Mouse (Mus musculus) right cerebral cortex, adult 2 months (tissue): ENCODE data around the gene Plpp7.

ENCODE experiments used
- DNase-seq, 2 experiments: peaks; one replicate each; pipeline ENCODE4 v3.0.0; 2021 to 2022; ENCODE audit warnings: low spot score in 2 of 2

The Plpp7 gene

GRCm38 (mm10) chr2:32102944-32103343 is 7.6 kb downstream of the Plpp7 start:
- no peak for DNase-seq

GRCm38 (mm10) chr2:32103557-32103956 is 8.2 kb downstream of the Plpp7 start:
- DNase-seq = no peak

DNA sequence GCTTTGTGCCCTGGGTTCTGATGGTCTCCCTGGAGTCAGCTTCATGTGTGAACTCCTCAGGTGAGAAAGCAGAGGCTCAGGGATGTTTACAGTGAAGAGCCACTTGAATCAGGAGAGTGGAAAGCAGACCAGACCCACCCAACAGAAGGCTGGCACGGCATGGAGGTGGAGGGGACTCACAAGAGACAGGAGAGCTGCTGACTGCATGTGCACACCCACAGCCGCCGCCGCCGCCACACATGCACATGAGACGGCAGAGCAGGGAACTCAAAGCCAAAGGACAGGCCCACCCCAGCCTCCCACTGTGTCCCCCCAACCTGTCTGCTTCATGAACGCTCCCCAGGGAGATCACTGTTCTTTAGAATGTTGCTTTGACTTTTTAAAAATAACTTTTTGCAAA is 8.8 kb downstream of the Plpp7 start:
- DNase-seq = peak in 1 of 2 experiments; percentile 60

GRCm38 (mm10) chr2:32105117-32105913 is 10.0 kb downstream of the Plpp7 start:
- DNase-seq = no peak

GRCm38 (mm10) chr2:32105930-32106329 is 10.6 kb downstream of the Plpp7 start:
- no peak for DNase-seq

- DNase-seq = no peak
Measured at GRCm38 (mm10) chr2:32111268-32111667, 15.9 kb downstream of the Plpp7 start.

GRCm38 (mm10) chr2:32112548-32112947 is 17.2 kb downstream of the Plpp7 start:
- no peak for DNase-seq

DNA sequence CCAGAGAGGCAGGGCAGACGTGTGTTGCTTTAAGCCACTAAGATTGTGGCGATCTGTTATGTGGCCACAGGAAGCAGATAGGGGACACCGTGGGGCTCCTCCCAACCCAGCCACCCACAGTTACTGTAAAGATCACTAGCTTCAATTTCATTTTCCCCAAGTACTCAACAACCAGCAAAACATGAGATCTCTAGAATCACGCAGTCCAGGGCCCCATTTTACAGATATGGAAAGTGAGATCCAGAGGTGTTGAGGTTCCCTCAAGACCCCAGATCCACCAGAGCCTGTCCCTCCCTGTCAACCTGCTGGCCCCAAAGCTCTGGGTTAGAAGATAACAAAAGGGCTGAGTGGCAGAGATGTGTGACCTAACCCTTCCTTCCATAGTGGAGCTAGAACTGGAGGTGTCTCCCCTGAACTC is 20.5 kb downstream of the Plpp7 start:
- DNase-seq = no peak

GRCm38 (mm10) chr2:32119802-32120750 is 24.7 kb downstream of the Plpp7 start:
- DNase-seq = no peak

DNA sequence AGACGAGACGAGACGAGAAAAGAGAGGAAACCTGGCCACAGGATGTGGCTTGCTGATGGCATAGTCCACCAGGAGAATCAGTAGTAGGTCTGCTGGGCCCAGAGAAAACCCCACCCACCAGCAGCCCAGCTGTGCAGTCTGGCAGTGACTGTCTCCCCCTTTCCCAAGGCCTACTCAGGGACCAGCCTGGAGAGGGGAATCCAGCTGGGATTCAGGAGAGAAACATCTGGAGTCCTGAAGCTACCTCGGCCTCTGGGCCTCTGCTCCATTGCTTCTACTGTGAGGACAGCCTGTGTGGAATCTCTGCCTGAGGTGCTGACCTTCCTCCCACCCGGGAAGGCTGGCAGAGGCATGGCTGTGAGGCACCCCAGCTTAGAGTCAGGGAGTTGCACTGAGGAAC is 25.8 kb downstream of the Plpp7 start:
- DNase-seq = no peak

DNA sequence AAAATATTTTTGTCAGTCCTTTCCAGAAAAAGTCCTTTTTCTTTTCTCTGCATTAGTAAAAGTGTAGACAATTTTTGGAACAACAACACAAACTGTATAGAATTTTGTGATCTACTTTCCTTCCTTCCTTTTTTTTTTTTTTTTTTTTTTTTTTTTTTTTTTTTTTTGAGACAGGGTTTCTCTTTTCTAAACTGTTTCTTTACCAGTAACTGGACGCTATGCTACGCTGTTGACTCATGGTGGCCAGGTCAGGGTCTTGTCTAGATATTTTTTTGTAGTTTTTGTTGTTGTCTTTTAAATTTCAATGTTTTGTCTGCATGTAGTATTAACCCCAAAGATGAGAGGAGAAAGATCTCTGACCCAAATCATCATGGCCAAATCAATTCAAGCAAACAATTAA is 26.5 kb downstream of the Plpp7 start:
- no peak for DNase-seq

DNA sequence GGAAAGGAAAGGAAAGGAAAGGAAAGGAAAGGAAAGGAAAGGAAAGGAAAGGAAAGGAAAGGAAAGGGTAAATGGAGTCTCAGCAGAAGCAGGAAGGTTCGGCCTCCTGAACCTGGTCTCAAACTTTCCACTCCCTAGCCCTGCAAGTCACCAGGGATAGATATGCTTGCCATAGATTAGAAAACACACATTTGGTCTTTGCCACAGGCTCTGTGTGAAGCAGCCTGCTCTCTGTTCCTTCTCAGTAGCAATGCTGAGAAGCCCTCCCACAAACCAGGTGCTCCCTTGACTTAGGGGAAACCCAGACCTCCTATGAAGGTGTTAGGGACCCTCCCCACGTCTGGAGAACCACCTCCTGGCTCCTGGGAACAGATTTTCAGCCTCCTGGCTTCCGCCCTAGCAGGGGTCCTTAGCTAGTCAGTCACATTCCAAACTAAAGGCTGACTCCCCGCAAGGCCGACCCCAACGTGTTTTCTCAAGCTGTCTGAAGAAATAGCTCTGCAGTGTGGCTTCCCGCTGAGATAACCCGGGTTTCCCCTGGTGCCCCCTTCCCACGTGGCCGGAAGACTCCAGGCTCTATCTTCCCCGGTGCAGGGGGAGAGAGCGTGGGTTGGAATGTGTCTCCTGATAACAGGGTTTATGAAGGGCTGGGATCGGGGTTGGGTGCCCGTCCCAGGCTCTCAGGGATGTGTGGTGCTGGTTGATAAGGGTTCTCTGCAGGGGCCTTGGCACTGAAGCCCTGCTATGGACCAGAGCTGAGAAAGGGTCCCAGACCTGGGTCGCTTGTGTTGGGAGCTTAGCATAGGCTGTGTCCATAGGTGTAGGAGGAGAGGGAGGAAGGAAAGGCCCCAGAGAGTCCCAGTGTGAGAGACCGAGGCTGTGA is 32.6 kb downstream of the Plpp7 start:
- no peak for DNase-seq

GRCm38 (mm10) chr2:32128536-32128841 is 33.2 kb downstream of the Plpp7 start:
- DNase-seq = no peak

GRCm38 (mm10) chr2:32129383-32130074 is 34.2 kb downstream of the Plpp7 start:
- DNase-seq = no peak

- DNase-seq = peak; percentile 72 to 79
Measured at GRCm38 (mm10) chr2:32130435-32130834, 35.1 kb downstream of the Plpp7 start.

DNA sequence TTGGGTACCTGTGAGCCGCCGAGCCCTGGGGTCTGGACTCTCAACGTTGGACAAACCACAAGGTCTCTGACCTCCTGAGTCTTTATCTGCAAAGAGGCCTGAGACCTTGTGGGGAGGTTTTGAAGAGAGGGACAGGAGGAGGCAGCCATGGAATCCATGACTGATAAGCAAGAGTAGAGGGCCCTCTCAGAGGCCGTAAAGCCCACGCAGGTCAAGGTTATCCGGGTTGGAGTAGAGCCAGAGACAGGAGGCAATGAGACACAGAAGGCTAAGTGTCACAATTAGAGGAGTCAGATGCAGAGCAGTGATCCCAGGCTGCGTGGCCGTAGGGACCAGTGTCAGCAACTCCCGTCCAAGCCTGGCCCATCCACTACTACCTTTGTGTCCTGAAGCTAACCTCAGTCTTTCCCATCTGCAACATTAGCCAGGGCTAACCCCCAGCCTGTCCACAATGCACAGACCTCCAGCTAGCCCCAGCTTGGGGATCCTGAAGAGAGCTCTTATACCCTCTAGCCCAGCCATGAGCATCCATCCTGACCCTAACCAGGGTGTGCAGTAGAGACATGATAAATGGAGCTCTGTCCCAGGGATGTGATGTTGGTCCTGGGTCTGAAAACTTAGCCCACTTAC is 36.0 kb downstream of the Plpp7 start:
- DNase-seq = no peak

GRCm38 (mm10) chr2:32131866-32132566 is 36.7 kb downstream of the Plpp7 start:
- no peak for DNase-seq

DNA sequence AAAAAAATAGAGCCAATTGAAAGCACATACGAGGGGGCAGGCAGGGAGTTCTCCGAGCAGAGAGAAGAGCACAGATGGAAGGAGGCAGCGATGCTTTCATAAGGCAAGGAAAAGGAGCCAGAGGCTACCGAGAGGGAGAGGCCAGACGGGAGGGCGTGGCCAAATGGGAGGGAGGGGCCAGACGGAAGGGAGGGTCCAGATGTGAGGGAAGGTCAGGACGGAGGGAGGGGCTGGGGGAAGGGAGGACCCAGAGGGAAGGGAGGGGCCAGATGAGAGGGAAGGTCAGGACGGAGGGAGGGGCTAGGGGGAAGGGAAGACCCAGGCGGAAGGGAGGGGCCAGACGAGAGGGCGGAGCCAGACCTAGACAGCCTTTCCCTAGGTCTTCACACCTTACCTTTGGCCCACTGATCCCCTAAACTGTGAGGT is 37.3 kb downstream of the Plpp7 start:
- no peak for DNase-seq

GRCm38 (mm10) chr2:32134039-32134438 is 38.7 kb downstream of the Plpp7 start:
- peak; percentile 95 to 96 for DNase-seq

- peak; percentile 96 to 97 for DNase-seq
Measured at GRCm38 (mm10) chr2:32137667-32138266, 42.4 kb downstream of the Plpp7 start.
